Mouse (Mus musculus) frontal cortex, postnatal 25 days (tissue): ENCODE results near the gene Slc22a14.
"Not testable (repeated sequence)": the region's sequence is repeated elsewhere in the genome, so short reads cannot be mapped to it uniquely, and the experiment has no call there.

Experiments used
- DNase-seq, 2 experiments: peaks; one replicate each; pipeline ENCODE4 v3.0.0; 2022; ENCODE audit warnings: low spot score in 2 of 2

The Slc22a14 gene

DNA sequence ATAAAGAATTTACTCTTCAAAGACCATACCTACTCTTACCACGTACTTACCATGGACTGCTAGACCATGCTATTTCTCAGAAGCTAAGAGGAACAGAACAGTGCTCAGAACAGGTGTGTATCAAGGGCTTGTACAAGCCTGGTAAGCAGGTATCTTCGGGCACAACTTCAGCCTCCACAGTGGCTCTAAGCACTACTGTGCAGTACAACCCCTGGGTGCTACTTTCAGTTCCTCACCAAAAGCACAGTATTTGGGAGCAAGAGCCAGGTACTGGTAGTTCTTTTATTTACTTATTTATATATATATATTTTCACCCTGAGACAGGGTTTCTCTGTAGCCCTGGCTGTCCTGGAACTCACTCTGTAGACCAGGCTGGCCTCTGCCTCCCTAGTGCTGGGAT lies 104.5 kb downstream of the Slc22a14 start:
- DNase-seq: no peak

GRCm38 (mm10) chr9:119258785-119259184 lies 106.6 kb downstream of the Slc22a14 start:
- DNase-seq: no peak

DNA sequence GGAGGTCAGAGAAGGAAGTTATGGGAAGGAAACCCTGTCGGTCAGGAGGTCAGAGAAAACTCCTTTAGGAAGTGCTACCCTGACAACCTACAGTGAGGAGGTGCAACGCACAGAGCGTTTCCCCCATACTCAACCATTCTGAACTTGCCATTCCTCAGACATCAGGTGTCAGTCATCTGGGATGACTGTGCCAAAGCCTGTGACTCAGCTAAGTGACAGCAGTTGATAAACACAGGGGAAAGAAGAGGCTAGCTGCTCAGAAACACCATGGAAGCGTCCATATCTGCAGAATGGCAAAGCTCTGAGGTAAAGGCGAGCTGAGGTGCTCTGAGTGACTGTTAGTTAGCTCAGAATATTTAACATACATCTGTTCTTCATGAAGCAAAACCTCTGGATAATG lies 107.2 kb downstream of the Slc22a14 start:
- no peak for DNase-seq

GRCm38 (mm10) chr9:119256161-119256560 lies 109.2 kb downstream of the Slc22a14 start:
- DNase-seq: no peak

- DNase-seq: no peak
Measured at GRCm38 (mm10) chr9:119255096-119255495, 110.3 kb downstream of the Slc22a14 start.

- no peak for DNase-seq
Measured at GRCm38 (mm10) chr9:119254187-119254586, 111.2 kb downstream of the Slc22a14 start.

DNA sequence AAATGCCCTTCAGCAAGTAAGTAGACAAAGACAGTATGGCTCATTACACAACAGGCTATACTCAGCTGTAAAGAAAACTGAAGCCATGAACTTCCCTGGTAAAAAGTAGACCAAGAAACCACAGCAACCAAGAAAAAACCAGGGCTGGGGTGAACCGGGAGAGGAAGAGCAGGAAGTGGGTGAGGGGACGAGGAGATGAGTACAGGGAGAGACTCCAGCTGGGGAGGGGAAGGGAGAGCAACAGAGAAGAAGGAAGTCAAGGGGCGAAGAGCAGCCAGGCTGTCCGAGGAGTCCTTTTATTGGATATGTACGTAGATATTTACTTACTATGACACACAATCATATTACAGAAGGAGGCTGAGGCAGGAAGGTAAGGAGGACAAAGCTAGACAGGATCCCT lies 117.4 kb downstream of the Slc22a14 start:
- DNase-seq: no peak

DNA sequence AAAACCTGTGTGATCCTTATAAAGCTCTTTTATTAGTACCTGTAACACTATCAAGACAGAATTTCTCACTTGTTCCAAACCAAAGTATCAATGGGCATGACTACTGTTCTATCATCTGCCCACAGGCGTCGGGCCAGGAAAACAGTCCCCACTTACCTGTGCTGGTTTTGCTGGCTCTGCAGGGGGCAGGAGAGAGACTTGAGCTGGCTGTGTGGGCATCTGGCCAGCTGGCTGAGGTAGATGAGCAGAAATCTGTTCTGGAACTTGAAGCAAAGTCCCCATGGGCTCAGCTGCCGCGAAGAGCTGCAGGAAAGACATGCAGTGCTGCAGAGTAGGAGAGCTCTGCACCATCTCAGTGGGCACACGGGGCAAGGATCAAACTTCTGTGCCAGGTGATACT lies 118.5 kb downstream of the Slc22a14 start:
- no peak for DNase-seq

GRCm38 (mm10) chr9:119243981-119244380 lies 121.4 kb downstream of the Slc22a14 start:
- DNase-seq: no peak

GRCm38 (mm10) chr9:119241169-119241865 lies 124.0 kb downstream of the Slc22a14 start:
- DNase-seq: no peak

GRCm38 (mm10) chr9:119240286-119240997 lies 124.9 kb downstream of the Slc22a14 start:
- no peak for DNase-seq

DNA sequence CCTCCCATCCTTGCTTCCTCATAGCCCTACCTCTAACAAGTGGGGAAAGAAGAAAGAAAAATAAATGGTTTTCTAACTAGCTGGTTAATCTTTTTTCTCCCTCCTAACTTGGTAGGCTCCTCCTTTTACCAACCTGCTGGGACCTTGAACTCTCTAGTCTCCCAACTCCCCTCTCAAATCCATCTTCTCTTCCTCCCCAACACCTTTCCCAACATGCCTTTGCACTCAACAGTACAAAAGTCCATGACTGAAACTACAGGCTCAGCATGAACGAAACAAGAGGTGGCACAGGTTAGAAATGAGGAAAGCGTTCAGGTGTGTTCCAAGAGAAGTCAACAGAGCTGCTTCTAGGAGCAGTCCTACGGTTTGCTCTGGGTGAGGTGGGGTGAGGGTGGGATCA lies 126.1 kb downstream of the Slc22a14 start:
- no peak for DNase-seq

DNA sequence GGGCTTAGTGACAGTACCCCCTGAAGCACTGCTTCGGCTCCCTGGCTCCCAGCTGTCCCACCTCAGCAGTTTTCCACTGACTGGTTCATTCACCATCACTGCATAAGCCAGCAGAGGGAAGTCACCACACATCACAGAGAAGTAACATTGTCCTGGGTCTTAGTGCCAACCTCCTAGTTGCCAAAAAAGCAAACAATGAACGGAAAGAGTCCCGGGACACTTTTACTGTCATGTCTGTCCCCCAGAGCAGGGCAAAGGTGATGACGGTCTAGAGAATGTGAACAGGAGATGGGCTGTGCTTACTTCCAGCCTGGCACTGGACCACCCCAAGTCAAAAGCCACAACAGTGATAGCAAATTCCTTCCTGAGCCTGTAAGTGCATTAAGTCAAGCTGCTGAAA lies 126.6 kb downstream of the Slc22a14 start:
- DNase-seq: no peak

DNA sequence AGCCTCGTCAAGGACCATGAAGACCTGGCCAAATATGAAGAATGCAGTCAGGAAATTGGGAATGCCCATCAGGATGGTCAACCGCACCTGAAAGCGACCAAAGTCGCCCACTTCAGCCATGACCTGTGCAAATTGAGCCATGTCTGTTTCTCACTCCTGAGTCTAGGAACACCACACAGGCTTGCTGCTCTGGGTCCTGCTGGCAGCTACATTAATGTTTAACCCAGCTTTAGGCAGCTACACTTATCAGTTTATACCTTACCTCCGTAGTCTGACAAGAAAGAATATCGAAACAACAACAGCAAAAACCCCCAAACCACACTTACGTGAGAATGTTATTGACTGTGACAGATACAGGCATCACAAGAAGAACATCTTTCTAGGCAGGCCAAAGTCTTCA lies 133.8 kb downstream of the Slc22a14 start:
- DNase-seq: no peak

DNA sequence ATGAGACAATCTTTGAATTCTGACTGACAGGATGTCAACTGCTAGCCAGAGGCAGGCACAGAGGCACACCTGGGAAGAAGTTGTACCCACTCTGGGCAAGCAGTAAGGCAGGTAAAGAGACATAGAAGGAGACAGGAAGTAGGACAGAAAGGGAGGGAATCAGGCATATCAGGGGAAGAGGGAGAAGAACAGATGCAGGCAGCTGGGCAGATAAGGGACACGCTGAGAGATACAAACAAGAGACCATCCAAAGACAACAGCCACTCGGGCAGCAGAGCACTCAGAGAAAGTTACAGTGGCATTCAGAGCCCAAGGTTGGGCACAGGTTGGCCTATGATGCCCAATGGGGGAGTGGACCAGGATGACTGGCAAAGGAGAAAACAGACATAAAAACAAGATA lies 134.5 kb downstream of the Slc22a14 start:
- DNase-seq: no peak

- DNase-seq: no peak
Measured at GRCm38 (mm10) chr9:119220249-119220648, 145.1 kb downstream of the Slc22a14 start.

DNA sequence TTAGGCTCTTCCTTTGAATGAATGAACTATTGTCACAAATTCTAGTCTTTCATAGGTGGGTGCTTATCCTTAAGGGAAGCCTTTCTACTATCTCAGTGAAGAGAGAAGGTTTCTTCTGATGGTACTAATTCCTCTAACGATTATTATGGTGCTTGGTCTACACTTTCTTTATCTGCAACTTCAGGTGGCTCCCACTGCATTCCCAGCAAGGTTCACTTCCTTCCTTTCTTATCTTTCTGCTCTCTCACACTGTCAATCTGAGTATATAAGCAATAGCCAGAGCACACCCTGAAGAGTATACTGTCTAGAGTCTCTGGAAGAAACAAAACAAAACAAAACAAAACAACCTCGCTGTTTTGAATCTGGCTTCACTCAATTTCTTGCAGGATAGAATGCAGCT lies 145.7 kb downstream of the Slc22a14 start:
- DNase-seq: no peak

- not testable (repeated sequence) for DNase-seq
Measured at GRCm38 (mm10) chr9:119215341-119215740, 150.0 kb downstream of the Slc22a14 start.

DNA sequence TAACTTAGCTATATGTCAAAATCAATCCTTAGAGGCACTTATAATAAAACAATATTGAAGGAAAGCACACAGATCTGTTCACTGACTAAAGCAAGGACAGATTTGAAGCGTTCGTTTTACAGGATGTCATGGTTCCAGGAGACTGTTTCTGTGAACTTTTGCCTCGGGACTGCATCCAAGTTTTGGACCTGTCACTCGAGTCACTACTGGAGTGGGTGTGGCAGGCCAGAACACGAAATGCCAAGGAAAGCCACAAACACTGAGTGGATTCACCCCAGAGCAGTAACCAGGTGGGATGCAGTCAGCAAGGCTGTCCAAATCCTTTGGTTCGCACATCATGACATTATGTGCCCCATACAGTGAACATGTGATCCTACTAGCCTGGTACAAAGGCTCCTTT lies 150.8 kb downstream of the Slc22a14 start:
- DNase-seq: no peak

DNA sequence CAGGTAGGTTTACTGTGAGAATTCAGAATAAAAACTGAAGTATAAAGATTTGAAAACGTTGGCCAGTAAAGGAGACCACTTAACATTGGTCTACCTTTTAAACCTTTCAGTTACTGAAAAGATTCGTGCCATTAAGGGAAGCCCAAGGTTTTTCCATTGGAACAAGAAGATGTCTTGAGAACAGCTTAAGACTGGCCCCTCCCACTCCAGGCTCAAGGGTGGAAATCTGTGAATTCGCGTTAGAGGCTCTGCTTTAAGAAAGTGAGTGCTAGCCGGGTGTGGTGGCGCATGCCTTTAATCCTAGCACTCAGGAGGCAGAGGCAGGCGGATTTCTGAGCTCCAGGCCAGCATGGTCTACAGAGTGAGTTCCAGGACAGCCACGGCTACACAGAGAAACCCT lies 152.4 kb downstream of the Slc22a14 start:
- no peak for DNase-seq

DNA sequence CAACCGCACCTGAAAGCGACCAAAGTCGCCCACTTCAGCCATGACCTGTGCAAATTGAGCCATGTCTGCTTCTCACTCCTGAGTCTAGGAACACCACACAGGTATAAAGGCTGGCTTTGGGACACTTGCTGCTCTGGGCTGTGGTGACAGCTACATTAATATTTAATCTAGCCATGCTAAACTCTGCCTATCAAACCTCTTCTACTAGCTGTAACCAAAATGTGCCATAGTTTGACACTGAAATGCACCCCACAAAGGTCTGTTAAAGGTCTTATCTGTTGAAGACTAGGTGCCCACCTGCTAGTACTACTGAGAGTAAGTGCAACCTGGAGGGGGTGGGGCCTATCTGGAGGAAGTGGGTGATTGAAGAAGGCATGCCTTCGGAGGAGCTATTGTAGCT lies 156.4 kb downstream of the Slc22a14 start, which contains the start of gene Slc22a13:
TSS of gene Slc22a13 (minus strand) at position 101 of the 400 bp plus-strand sequence.
- no peak for DNase-seq

DNA sequence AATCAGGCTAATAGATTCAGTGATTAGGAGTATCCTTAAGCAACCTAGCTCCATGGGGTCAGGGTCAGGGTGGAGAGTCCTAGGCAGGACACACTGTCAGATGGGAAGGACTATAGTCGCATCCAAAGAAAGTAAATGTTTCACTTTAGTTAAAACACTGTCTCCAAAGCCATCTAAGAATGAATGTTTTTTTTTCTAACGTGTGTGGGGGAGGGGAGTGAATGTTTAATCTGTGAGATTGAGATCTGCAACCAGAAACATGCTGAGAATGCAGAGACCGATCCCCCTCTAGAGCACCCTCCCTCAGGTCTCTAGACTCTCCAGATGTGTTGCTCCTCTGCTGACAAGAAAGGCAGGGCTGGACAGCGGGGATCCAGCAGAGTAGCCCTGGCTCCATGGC lies 158.2 kb downstream of the Slc22a14 start:
- no peak for DNase-seq

DNA sequence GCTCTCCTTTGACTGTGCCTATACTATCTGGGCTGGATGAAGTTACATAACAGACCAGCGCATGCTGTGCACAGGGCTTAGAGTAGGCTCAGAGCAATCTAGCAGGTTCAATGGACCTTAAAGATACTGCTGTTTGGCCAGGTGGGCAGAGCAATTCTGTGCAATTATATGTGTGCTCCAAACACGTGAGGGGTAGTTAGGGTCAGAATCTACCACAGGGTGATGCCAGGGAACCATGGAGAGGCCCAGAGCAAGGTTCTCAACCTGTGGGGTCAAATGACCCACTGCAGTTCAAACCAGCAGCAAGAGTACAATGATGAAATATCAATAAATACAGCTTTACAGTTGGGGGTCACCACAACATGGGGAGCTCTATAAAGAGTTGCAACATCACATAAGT lies 158.7 kb downstream of the Slc22a14 start:
- no peak for DNase-seq
